Mouse (Mus musculus): ENCODE measurements around the gene Lmln. TPM values are rescaled to one million over a fixed set of nuclear protein-coding genes. Genes with fewer than 3 reads are reported as not detected.

Gene Lmln
- polyA plus RNA-seq, 1 experiment from 2014 or later, result 3.3 TPM

DNA sequence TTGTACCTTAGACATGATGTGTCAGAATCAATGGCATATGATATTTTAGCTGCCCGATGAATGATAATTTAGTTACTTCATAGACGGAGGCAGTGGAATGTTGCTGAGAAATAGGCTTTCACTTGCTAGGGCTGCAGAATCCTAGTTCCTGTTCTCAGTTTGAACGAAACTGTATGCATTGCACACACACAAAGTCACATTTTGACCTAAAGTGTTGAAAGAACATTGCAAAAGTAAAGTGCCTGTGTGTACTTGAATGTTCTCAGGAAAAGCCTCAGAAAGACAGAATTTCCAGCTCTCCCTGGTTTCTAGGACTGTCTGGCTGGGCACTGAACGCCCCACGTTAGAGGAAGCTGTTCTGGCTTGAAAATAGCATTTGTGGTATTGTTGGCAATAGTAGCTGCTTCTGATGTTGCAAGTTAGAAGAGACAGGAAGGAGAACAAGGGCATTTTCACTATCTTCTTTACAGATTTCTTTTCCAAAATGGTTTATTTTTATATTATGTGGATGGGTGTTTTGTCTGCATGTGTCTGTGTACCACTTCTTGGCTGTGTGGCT lies 14.8 kb downstream of the Lmln start:
- peaks cover 2% of the 10 kb centered on the region; the same call in 1 of the 2 replicates for H3K36me3 ChIP-seq (ENCODE audit: control insufficient read depth, insufficient read depth, low read length)
- no peak overlapping the region for H3K27ac ChIP-seq (ENCODE audit: low read depth, low read length)
- H3K4me1 ChIP-seq (ENCODE audit: control insufficient read depth, insufficient read depth, low read length), result no peaks in the 10 kb centered on the region
- WGBS (ENCODE audit: insufficient replicate concordance), result 83% methylated on average over 5 of the region's 5 CpGs
- no peak overlapping the region for H3K4me3 ChIP-seq (ENCODE audit: low read depth, low read length)
- H3K9ac ChIP-seq (ENCODE audit: low read depth, low read length), result no peak overlapping the region
- ATAC-seq (replicated peaks; ENCODE audit: insufficient number of reproducible peaks, low FRiP score, low TSS enrichment), result no peak
- no peaks in the 10 kb centered on the region for H3K27me3 ChIP-seq (ENCODE audit: control insufficient read depth, insufficient read depth, low read length)
- H3K9me3 ChIP-seq (replicated peaks; ENCODE audit: control insufficient read depth, low read length), result no peaks in the 10 kb centered on the region
- no peak overlapping the region for H3K4me2 ChIP-seq

DNA sequence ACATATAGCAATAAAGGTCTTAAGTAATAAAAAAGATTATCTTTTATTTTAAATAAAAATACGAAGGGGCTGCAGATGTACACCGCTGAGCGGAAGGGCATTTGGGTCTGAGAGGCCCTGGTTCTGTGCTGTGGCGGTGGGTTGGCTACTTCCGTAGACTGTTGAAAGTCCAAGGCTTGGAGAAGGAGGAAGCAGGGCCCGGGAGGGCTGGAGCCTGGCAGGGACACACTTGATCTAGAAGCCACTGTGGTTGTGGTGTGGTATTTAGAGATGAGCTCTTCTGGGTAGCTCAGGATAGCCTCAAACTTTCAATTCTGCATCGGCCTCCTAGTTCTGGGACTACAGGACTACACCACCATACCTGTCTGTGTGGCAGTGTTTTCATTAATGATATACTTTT lies 17.7 kb downstream of the Lmln start:
- H3K27me3 ChIP-seq (ENCODE audit: control insufficient read depth, insufficient read depth, low read length), result no peaks in the 10 kb centered on the region
- no peak overlapping the region for H3K4me2 ChIP-seq
- no peak overlapping the region for H3K9ac ChIP-seq (ENCODE audit: low read depth, low read length)
- no peaks in the 10 kb centered on the region for H3K9me3 ChIP-seq (replicated peaks; ENCODE audit: control insufficient read depth, low read length)
- H3K27ac ChIP-seq (ENCODE audit: low read depth, low read length), result no peak overlapping the region
- 89% methylated on average over 7 of the region's 7 CpGs for WGBS (ENCODE audit: insufficient replicate concordance)
- peaks cover under 1% of the 10 kb centered on the region; the same call in 1 of the 2 replicates for H3K36me3 ChIP-seq (ENCODE audit: control insufficient read depth, insufficient read depth, low read length)
- H3K4me1 ChIP-seq (ENCODE audit: control insufficient read depth, insufficient read depth, low read length), result no peaks in the 10 kb centered on the region
- H3K4me3 ChIP-seq (ENCODE audit: low read depth, low read length), result no peak overlapping the region
- no peak for ATAC-seq (replicated peaks; ENCODE audit: insufficient number of reproducible peaks, low FRiP score, low TSS enrichment)

DNA sequence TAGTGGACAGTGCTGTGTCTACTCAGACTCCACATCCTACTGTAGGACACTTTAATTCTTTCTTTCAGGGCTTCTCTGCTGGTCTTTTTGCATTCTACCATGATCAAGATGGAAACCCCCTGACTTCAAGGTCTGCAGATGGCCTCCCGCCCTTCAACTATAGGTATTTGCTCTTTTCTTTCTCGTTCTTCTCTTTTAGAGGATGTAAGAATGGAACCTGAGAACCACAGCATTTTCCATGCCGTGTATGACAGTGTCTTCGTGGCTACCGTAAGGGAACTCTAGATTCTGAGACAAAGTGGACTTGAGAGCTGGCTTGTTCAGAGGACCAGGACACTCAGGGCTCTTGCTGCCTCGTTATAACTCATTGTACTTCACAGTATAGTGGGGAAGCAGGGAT lies 20.6 kb downstream of the Lmln start:
- Histone ChIP-seq H3K27ac (ENCODE audit: low read depth, low read length) (no peak overlapping the region), H3K27me3 (ENCODE audit: control insufficient read depth, insufficient read depth, low read length) (no peaks in the 10 kb centered on the region), H3K9me3 (replicated peaks; ENCODE audit: control insufficient read depth, low read length) (no peaks in the 10 kb centered on the region), H3K36me3 (ENCODE audit: control insufficient read depth, insufficient read depth, low read length) (no peaks in the 10 kb centered on the region), H3K9ac (ENCODE audit: low read depth, low read length) (no peak overlapping the region), H3K4me1 (ENCODE audit: control insufficient read depth, insufficient read depth, low read length) (no peaks in the 10 kb centered on the region), H3K4me2 (no peak overlapping the region), H3K4me3 (ENCODE audit: low read depth, low read length) (no peak overlapping the region)
- ATAC-seq (replicated peaks; ENCODE audit: insufficient number of reproducible peaks, low FRiP score, low TSS enrichment), result no peak
- 89% methylated on average over 6 of the region's 6 CpGs for WGBS (ENCODE audit: insufficient replicate concordance)

DNA sequence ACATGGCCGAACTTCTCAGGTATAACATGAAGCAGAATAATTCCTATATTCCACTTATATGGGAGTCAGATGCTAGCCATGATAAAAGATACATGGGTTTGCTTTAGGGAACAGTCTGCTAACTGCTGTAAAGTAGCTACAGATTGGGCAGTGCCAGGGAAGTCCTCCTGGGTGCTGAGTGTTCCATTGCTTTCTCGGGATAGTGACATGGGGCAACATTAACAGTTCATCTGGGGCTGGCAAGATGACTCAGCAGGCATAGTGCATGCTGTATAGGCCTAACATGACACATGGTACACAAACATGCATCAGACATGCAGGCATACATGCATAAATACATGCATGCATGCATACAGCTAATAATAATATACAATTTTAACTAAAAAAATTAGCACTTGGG lies 21.7 kb downstream of the Lmln start:
- no peak for ATAC-seq (replicated peaks; ENCODE audit: insufficient number of reproducible peaks, low FRiP score, low TSS enrichment)
- Histone ChIP-seq H3K27me3 (ENCODE audit: control insufficient read depth, insufficient read depth, low read length) (no peaks in the 10 kb centered on the region), H3K27ac (ENCODE audit: low read depth, low read length) (no peak overlapping the region), H3K4me3 (ENCODE audit: low read depth, low read length) (no peak overlapping the region), H3K4me2 (no peak overlapping the region), H3K9ac (ENCODE audit: low read depth, low read length) (no peak overlapping the region), H3K9me3 (replicated peaks; ENCODE audit: control insufficient read depth, low read length) (no peaks in the 10 kb centered on the region), H3K4me1 (ENCODE audit: control insufficient read depth, insufficient read depth, low read length) (no peaks in the 10 kb centered on the region), H3K36me3 (ENCODE audit: control insufficient read depth, insufficient read depth, low read length) (no peaks in the 10 kb centered on the region)
- WGBS (ENCODE audit: insufficient replicate concordance), result 83% methylated on average over 2 of the region's 2 CpGs

DNA sequence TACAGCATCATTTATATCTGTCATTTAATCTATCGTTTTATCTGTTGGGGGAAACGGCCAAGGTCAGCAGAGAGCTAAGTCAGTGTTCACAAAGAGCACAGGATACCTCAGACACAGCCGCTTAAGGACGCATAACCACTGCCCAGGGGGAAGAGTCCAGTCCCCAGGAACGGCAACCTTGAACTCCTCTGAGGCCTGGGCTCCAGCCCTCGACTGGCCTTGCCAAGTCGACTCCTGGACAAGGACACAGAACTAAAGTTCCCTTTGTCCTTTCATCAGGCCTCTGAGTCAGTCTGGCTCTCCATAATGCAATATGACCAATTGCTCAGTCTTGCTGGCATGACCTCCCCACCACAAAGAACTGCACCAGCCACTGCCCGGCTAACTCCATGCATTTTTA lies 23.3 kb downstream of the Lmln start:
- 73% methylated on average over 8 of the region's 8 CpGs for whole genome bisulfite sequencing (ENCODE audit: insufficient replicate concordance)
- no peaks in the 10 kb centered on the region for H3K27me3 ChIP-seq (ENCODE audit: control insufficient read depth, insufficient read depth, low read length)
- ATAC-seq (replicated peaks; ENCODE audit: insufficient number of reproducible peaks, low FRiP score, low TSS enrichment), result no peak
- H3K9ac ChIP-seq (ENCODE audit: low read depth, low read length), result no peak overlapping the region
- H3K4me2 ChIP-seq, result no peak overlapping the region
- H3K9me3 ChIP-seq (replicated peaks; ENCODE audit: control insufficient read depth, low read length), result no peaks in the 10 kb centered on the region
- no peaks in the 10 kb centered on the region for H3K4me1 ChIP-seq (ENCODE audit: control insufficient read depth, insufficient read depth, low read length)
- 0 out of 2 replicates have a peak, but pooled peaks cover 3% of the 10 kb centered on the region for H3K36me3 ChIP-seq (ENCODE audit: control insufficient read depth, insufficient read depth, low read length)
- H3K4me3 ChIP-seq (ENCODE audit: low read depth, low read length), result no peak overlapping the region
- H3K27ac ChIP-seq (ENCODE audit: low read depth, low read length), result no peak overlapping the region

DNA sequence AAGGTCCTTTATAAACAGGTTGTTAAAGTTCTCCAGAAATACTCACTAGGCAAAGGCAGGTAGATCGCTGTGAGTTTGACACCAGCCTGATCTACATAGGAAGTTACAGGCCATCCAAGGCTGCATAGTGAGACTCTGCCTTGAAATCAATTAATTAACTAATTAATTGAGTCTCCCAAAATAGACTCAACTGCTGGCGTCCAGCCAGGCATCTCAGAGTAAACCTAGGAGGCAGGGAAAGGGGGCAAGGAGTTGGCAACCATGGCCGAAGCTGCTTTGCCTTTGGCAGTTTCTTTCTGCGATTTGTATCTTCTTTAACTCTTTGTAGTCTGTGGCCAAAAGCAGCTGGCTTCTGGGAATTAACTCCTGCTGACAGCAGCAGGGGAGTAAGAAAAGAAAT lies 51.4 kb downstream of the Lmln start:
- WGBS (ENCODE audit: insufficient replicate concordance), result 58% methylated on average over 4 of the region's 4 CpGs
- no peaks in the 10 kb centered on the region for H3K27me3 ChIP-seq (ENCODE audit: control insufficient read depth, insufficient read depth, low read length)
- no peak for ATAC-seq (replicated peaks; ENCODE audit: insufficient number of reproducible peaks, low FRiP score, low TSS enrichment)
- no peak overlapping the region for H3K4me3 ChIP-seq (ENCODE audit: low read depth, low read length)
- H3K9ac ChIP-seq (ENCODE audit: low read depth, low read length), result no peak overlapping the region
- peaks cover 3% of the 10 kb centered on the region; the same call in 1 of the 2 replicates for H3K36me3 ChIP-seq (ENCODE audit: control insufficient read depth, insufficient read depth, low read length)
- H3K4me1 ChIP-seq (ENCODE audit: control insufficient read depth, insufficient read depth, low read length), result no peaks in the 10 kb centered on the region
- H3K9me3 ChIP-seq (replicated peaks; ENCODE audit: control insufficient read depth, low read length), result no peaks in the 10 kb centered on the region
- H3K4me2 ChIP-seq, result no peak overlapping the region
- no peak overlapping the region for H3K27ac ChIP-seq (ENCODE audit: low read depth, low read length)

DNA sequence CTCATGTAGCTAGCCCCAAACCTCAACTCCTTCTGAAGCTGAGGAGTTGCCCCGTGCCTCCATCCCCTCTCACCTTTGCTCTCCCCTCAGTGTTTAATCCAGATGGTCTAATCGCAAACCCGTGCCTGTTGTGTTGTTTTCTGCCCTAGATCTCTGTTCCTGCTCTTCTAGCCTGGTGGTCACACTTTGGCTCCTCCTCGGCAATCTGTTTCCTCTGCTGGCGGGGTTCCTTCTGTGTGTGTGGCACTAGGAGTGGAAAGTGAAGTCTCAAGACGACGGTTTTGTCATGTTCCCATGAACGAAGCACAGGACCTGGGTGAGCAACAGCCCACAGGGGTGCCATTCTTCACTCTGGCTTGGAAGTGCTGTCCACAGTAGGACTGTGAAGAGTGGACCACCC lies 61.1 kb downstream of the Lmln start:
- Histone ChIP-seq H3K27ac (ENCODE audit: low read depth, low read length) (no peak overlapping the region), H3K9ac (ENCODE audit: low read depth, low read length) (no peak overlapping the region), H3K9me3 (replicated peaks; ENCODE audit: control insufficient read depth, low read length) (no peaks in the 10 kb centered on the region), H3K4me3 (ENCODE audit: low read depth, low read length) (no peak overlapping the region), H3K27me3 (ENCODE audit: control insufficient read depth, insufficient read depth, low read length) (no peaks in the 10 kb centered on the region), H3K4me1 (ENCODE audit: control insufficient read depth, insufficient read depth, low read length) (peaks cover 20% of the 10 kb centered on the region), H3K36me3 (ENCODE audit: control insufficient read depth, insufficient read depth, low read length) (no peaks in the 10 kb centered on the region), H3K4me2 (no peak overlapping the region)
- ATAC-seq (replicated peaks; ENCODE audit: insufficient number of reproducible peaks, low FRiP score, low TSS enrichment), result no peak
- WGBS (ENCODE audit: insufficient replicate concordance), result 67% methylated on average over 8 of the region's 8 CpGs

DNA sequence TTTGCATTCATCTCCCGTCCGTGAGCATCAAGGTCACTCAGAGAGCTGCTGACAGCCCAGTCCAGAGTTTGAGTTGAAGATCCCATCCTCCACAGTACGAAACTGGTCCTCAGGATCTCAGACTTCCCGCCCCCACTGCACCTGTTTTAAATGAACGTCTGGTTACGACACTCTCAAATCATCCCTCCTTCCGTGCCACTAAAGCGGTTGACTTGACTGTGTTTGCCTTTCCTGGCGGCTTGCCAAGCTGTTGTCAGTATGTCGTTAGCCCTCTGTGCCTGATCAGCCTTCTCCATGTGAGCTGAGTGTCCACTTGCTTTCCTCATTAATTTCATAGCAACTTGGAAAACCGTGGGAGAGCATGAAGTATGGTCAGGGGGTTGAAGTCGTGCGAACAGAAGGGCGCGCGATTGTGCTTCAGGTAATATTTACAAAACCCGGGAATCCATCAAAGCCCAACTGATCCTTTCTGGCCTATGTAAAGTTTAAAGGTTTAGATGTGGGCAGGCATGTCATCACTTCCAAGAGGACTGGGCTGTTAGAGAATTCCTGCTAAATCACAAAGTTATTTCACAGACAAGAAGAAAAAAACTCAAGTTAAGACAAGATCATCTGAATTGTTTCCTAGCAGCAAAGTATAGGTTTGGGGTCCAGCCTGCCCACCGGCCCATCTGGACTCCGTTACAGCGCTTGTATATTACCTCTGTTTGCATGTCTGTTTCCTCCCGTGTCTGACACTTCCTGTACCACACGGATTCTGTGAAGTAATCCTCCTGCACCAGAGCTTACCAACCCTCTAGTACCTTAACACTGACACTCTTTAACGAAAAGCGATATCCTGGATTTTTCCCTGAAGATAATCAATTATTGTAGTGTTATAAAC lies 61.9 kb downstream of the Lmln start:
- 55% methylated on average over 24 of the region's 24 CpGs for WGBS (ENCODE audit: insufficient replicate concordance)
- no peak overlapping the region for H3K4me3 ChIP-seq (ENCODE audit: low read depth, low read length)
- ATAC-seq (replicated peaks; ENCODE audit: insufficient number of reproducible peaks, low FRiP score, low TSS enrichment), result 0 out of 2 replicates have a peak, but pooled peaks have one; percentile 28
- no peaks in the 10 kb centered on the region for H3K9me3 ChIP-seq (replicated peaks; ENCODE audit: control insufficient read depth, low read length)
- no peaks in the 10 kb centered on the region for H3K27me3 ChIP-seq (ENCODE audit: control insufficient read depth, insufficient read depth, low read length)
- no peaks in the 10 kb centered on the region for H3K36me3 ChIP-seq (ENCODE audit: control insufficient read depth, insufficient read depth, low read length)
- H3K4me1 ChIP-seq (ENCODE audit: control insufficient read depth, insufficient read depth, low read length), result peaks cover 19% of the 10 kb centered on the region
- no peak overlapping the region for H3K9ac ChIP-seq (ENCODE audit: low read depth, low read length)
- H3K4me2 ChIP-seq, result no peak overlapping the region; the same call in 1 of the 2 replicates
- peak overlapping the region; percentile 35; the same call in 1 of the 2 replicates for H3K27ac ChIP-seq (ENCODE audit: low read depth, low read length)
